Comparison of ENCODE assay signal across 1 mouse cellular context in the genomic region with DNA sequence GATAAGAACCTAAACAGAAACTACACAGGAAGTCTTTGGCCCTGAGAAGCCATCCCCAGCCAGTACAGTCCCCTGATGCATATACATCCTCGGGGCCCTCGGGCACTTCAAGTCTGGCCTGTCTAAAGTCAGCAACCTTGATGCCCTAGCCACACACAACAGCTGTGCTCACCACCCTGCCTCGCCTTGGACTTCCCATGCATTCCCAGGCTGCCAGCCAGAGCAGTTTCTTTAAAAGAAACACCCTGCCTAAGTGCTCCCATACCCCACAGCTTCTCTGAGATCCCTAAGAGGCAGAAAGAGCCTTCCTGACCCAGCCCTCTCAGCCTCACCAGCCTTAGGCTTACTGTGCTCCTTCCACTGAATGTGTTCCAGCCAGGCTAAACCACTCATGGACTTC.
TF ChIP-seq lines count a peak whose summit lies in the region.

No protein-coding gene starts in this region.

TF ChIP-seq in myocyte, 11 proteins besides CTCF, POLR2A, EP300 and RAD21 (continued from another document):
- TF ChIP-seq USF1 (IDR thresholded peaks at IDR 0.05; ENCODE audit: low read depth) (no peak), MYOG (IDR thresholded peaks at IDR 0.05; ENCODE audit: control insufficient read depth in 1 of 3, insufficient read depth in 1 of 3, insufficient read length in 2 of 3, low read depth in 2 of 3) (peak; percentile 80 to 97 (median 88))
